Mouse (Mus musculus) intestine, postnatal 0 days (tissue): Measurements from ENCODE around the gene Trim80. TPM values are rescaled to one million over a fixed set of nuclear protein-coding genes. Genes with fewer than 3 reads are reported as not detected.
"Not testable (repeated sequence)": the region's sequence is repeated elsewhere in the genome, so short reads cannot be mapped to it uniquely, and the experiment has no call there.

Experiments used
- ATAC-seq: fragments of 200-750 bp; cut with Nextera tagmentation; 2 replicates; pipeline ENCODE4 v1.8.0; 2017; ENCODE audit warnings: mild to moderate bottlenecking, moderate TSS enrichment, moderate library complexity
- H3K27ac ChIP-seq: fragments of 300-500 bp; sonication (generic); 2 replicates; pipeline ENCODE4 v1.5.1; 2014; ENCODE audit warnings: mild to moderate bottlenecking, low read depth, low read length, moderate library complexity
- H3K27me3 ChIP-seq: fragments of 300-500 bp; sonication (generic); replicated peaks from 2 replicates; pipeline ENCODE4 v1.6.1; 2014; ENCODE audit warnings: low read length, mixed read lengths; ENCODE audit not compliant: control insufficient read depth, insufficient read depth
- H3K36me3 ChIP-seq: fragments of 300-500 bp; sonication (generic); 2 replicates; pipeline ENCODE4 v1.6.1; 2014; ENCODE audit warnings: mild to moderate bottlenecking, moderate library complexity; ENCODE audit not compliant: control insufficient read depth, insufficient read depth
- H3K4me1 ChIP-seq: fragments of 300-500 bp; sonication (generic); replicated peaks from 2 replicates; pipeline ENCODE4 v1.6.1; 2014; ENCODE audit warnings: antibody characterized with exemption, low read length, mixed read lengths; ENCODE audit not compliant: control insufficient read depth, insufficient read depth
- H3K4me2 ChIP-seq: fragments of 300-500 bp; sonication (generic); replicated peaks from 2 replicates; pipeline ENCODE4 v1.6.1; 2014; ENCODE audit warnings: low read depth, mild to moderate bottlenecking, moderate library complexity
- H3K4me3 ChIP-seq: fragments of 300-500 bp; sonication (generic); 2 replicates; pipeline ENCODE4 v1.5.1; 2014; ENCODE audit warnings: low read depth, low read length
- H3K9ac ChIP-seq: fragments of 300-500 bp; sonication (generic); 2 replicates; pipeline ENCODE4 v1.6.1; 2014; ENCODE audit warnings: mild to moderate bottlenecking, low read depth, low read length
- H3K9me3 ChIP-seq: fragments of 300-500 bp; sonication (generic); 2 replicates; pipeline ENCODE4 v1.6.1; 2016; ENCODE audit warnings: mixed run types; ENCODE audit not compliant: control insufficient read depth
- CTCF ChIP-seq: sonication (generic); IDR thresholded peaks from 2 replicates; pipeline ENCODE4 v1.5.1; 2016; ENCODE audit warnings: low read depth, mild to moderate bottlenecking, control low read depth, antibody characterized with exemption, moderate library complexity
- WGBS: fragments of 180-500 bp; shearing (Covaris S2); extraction: QIAGEN DNeasy Blood & Tissue Kit; methylation state at CpG from one replicate; pipeline ENCODE4 v1.1.7; 2014; 5-methylcytosine and 5-hydroxymethylcytosine counted together
- polyA plus RNA-seq: library from polyadenylated mRNA; unstranded; fragments of >200 nt; fragmentation: Nextera tagmentation; extraction: Ambion mirVana; gene quantifications from 2 replicates; pipeline ENCODE4 v1.2.1, GENCODE M21; 2015

Trim80 gene
- polyA plus RNA-seq, 1 experiment from 2014 or later = 1.1 TPM

- not testable (repeated sequence) for H3K4me2 ChIP-seq, H3K27ac ChIP-seq, H3K9ac ChIP-seq, ATAC-seq, H3K4me3 ChIP-seq, H3K36me3 ChIP-seq, H3K9me3 ChIP-seq, H3K27me3 ChIP-seq
- TF ChIP-seq CTCF = 0 out of 2 replicates have a peak, but pooled peaks have one; percentile 15
- WGBS = 87% methylated on average over 6 of the region's 6 CpGs
- peaks cover 23% of the 10 kb centered on the region for H3K4me1 ChIP-seq
Observed at GRCm38 (mm10) chr11:115454822-115455221, 14.5 kb downstream of the Trim80 start.

GRCm38 (mm10) chr11:115455619-115456018 lies 15.3 kb downstream of the Trim80 start:
- no peaks in the 10 kb centered on the region for H3K27me3 ChIP-seq
- peaks cover 23% of the 10 kb centered on the region for H3K4me1 ChIP-seq
- ATAC-seq = no peak
- TF ChIP-seq CTCF = peak; percentile 57
- H3K27ac ChIP-seq = 0 out of 2 replicates have a peak overlapping the region, but pooled peaks have one; percentile 15
- no peak overlapping the region for H3K4me2 ChIP-seq
- 88% methylated on average over 15 of the region's 15 CpGs for WGBS
- H3K36me3 ChIP-seq = no peaks in the 10 kb centered on the region
- no peaks in the 10 kb centered on the region for H3K9me3 ChIP-seq
- H3K4me3 ChIP-seq = no peak overlapping the region
- no peak overlapping the region for H3K9ac ChIP-seq

- 40% methylated on average over 4 of the region's 5 CpGs for WGBS
- Histone ChIP-seq H3K4me3 (no peak overlapping the region), H3K36me3 (no peaks in the 10 kb centered on the region), H3K4me1 (peaks cover 20% of the 10 kb centered on the region), H3K27me3 (no peaks in the 10 kb centered on the region), H3K27ac (peak overlapping the region; percentile 74), H3K9me3 (no peaks in the 10 kb centered on the region), H3K4me2 (no peak overlapping the region), H3K9ac (no peak overlapping the region)
- TF ChIP-seq CTCF = no peak
- ATAC-seq = peak; percentile 82
Observed at GRCm38 (mm10) chr11:115456182-115456581, 15.8 kb downstream of the Trim80 start.

- ATAC-seq = no peak
- H3K36me3 ChIP-seq = no peaks in the 10 kb centered on the region
Observed at GRCm38 (mm10) chr11:115457405-115457804, 17.1 kb downstream of the Trim80 start.

GRCm38 (mm10) chr11:115460976-115461375 lies 20.6 kb downstream of the Trim80 start:
- Histone ChIP-seq H3K9ac (no peak overlapping the region), H3K4me2 (no peak overlapping the region), H3K4me3 (no peak overlapping the region), H3K4me1 (peaks cover 20% of the 10 kb centered on the region; the same call in 1 of the 2 replicates), H3K27me3 (no peaks in the 10 kb centered on the region), H3K36me3 (no peaks in the 10 kb centered on the region), H3K9me3 (no peaks in the 10 kb centered on the region), H3K27ac (no peak overlapping the region)
- ATAC-seq = no peak
- 45% methylated on average over 8 of the region's 8 CpGs for WGBS
- TF ChIP-seq CTCF = no peak

More at GRCm38 (mm10) chr11:115457405-115457804, 17.1 kb downstream of the Trim80 start:
- Histone ChIP-seq H3K4me3 (no peak overlapping the region), H3K4me2 (no peak overlapping the region), H3K9me3 (no peaks in the 10 kb centered on the region), H3K4me1 (peaks cover 20% of the 10 kb centered on the region), H3K27ac (peak overlapping the region; percentile 54; the same call in 1 of the 2 replicates), H3K27me3 (no peaks in the 10 kb centered on the region), H3K9ac (no peak overlapping the region)
- TF ChIP-seq CTCF = no peak
- WGBS = 31% methylated on average over 6 of the region's 6 CpGs

- H3K9me3 ChIP-seq = no peaks in the 10 kb centered on the region
- peak overlapping the region; percentile 44; the same call in 1 of the 2 replicates for H3K4me2 ChIP-seq
- peaks cover 15% of the 10 kb centered on the region; the same call in 1 of the 2 replicates for H3K4me1 ChIP-seq
- ATAC-seq = no peak
- no peaks in the 10 kb centered on the region for H3K36me3 ChIP-seq
- H3K4me3 ChIP-seq = no peak overlapping the region
- H3K27me3 ChIP-seq = no peaks in the 10 kb centered on the region
- TF ChIP-seq CTCF = no peak
- peak overlapping the region; percentile 50; the same call in 1 of the 2 replicates for H3K27ac ChIP-seq
- 37% methylated on average over 5 of the region's 5 CpGs for WGBS
- H3K9ac ChIP-seq = no peak overlapping the region
Observed at GRCm38 (mm10) chr11:115461846-115462242, 21.5 kb downstream of the Trim80 start.
